Mouse (Mus musculus): Measurements from ENCODE around the gene Tmem135. TPM values are rescaled to one million over a fixed set of nuclear protein-coding genes. Genes with fewer than 3 reads are reported as not detected.

Tmem135 gene
- polyA plus RNA-seq, 1 experiment from 2014 or later = 21.0 TPM

GRCm38 (mm10) chr7:89390660-89391059, 13.4 kb downstream of the Tmem135 start:
- H3K9ac ChIP-seq (ENCODE audit: low read length) = no peak overlapping the region
- H3K4me1 ChIP-seq (replicated peaks; ENCODE audit: control insufficient read depth, insufficient read depth) = no peaks in the 10 kb centered on the region; the same call in 1 of the 2 replicates
- no peak for TF ChIP-seq CTCF (IDR thresholded peaks at IDR 0.05; ENCODE audit: low read depth)
- no peak for TF ChIP-seq EP300 (optimal IDR thresholded peaks at IDR 0.05)

DNA sequence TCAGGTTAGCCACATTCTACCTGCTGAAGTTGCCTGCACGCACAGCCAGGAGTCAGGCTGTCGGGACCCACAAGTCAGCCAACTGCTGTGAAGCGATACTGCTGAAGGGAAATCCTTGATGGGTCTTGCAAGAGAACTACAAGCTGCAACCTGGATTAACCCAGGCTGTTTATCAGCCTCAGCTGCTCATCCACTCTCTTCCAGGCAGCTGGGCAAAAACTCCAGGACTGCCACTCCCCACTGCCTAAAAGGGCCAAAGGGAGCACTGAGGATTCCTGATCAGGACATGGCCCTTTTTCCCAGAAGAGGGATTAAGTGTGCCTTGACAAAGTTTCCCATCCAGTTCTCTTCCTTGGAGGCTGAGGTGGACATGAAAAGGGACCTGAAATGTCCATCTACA, 15.0 kb downstream of the Tmem135 start:
- Histone ChIP-seq H3K4me2 (replicated peaks; ENCODE audit: low read depth) (no peak overlapping the region), H3K4me1 (replicated peaks; ENCODE audit: control insufficient read depth, insufficient read depth) (no peaks in the 10 kb centered on the region; the same call in 1 of the 2 replicates), H3K9ac (ENCODE audit: low read length) (no peak overlapping the region), H3K27ac (replicated peaks) (peak overlapping the region; percentile 37; the same call in 1 of the 2 replicates), H3K4me3 (ENCODE audit: low read depth, low read length) (no peak overlapping the region), H3K9me3 (ENCODE audit: control insufficient read depth, low read length) (no peaks in the 10 kb centered on the region), H3K36me3 (ENCODE audit: control insufficient read depth, insufficient read depth, low read length) (no peaks in the 10 kb centered on the region), H3K27me3 (ENCODE audit: control insufficient read depth, insufficient read depth, low read length) (no peaks in the 10 kb centered on the region)
- ATAC-seq (ENCODE audit: low FRiP score, low TSS enrichment) = no peak; the same call in 1 of the 2 replicates
- TF ChIP-seq CTCF (IDR thresholded peaks at IDR 0.05; ENCODE audit: low read depth) (peak; percentile 23; the same call in 1 of the 2 replicates), EP300 (optimal IDR thresholded peaks at IDR 0.05) (no peak)
- 52% methylated on average over 3 of the region's 3 CpGs for WGBS
- DNase-seq (ENCODE audit: low spot score) = no peak

More at GRCm38 (mm10) chr7:89390660-89391059, 13.4 kb downstream of the Tmem135 start:
- DNase-seq (ENCODE audit: low spot score) (no peak), ATAC-seq (ENCODE audit: low FRiP score, low TSS enrichment) (no peak)
- WGBS = 55% methylated on average over 2 of the region's 2 CpGs
- Histone ChIP-seq H3K36me3 (ENCODE audit: control insufficient read depth, insufficient read depth, low read length) (no peaks in the 10 kb centered on the region), H3K27ac (replicated peaks) (no peak overlapping the region), H3K9me3 (ENCODE audit: control insufficient read depth, low read length) (no peaks in the 10 kb centered on the region), H3K4me2 (replicated peaks; ENCODE audit: low read depth) (no peak overlapping the region), H3K4me3 (ENCODE audit: low read depth, low read length) (no peak overlapping the region), H3K27me3 (ENCODE audit: control insufficient read depth, insufficient read depth, low read length) (no peaks in the 10 kb centered on the region)

- H3K27me3 ChIP-seq (ENCODE audit: control insufficient read depth, insufficient read depth, low read length) = no peaks in the 10 kb centered on the region
- H3K4me1 ChIP-seq (replicated peaks; ENCODE audit: control insufficient read depth, insufficient read depth) = peaks cover 2% of the 10 kb centered on the region
- TF ChIP-seq CTCF (IDR thresholded peaks at IDR 0.05; ENCODE audit: low read depth) = no peak
- no peak for TF ChIP-seq EP300 (optimal IDR thresholded peaks at IDR 0.05)
- no peaks in the 10 kb centered on the region for H3K36me3 ChIP-seq (ENCODE audit: control insufficient read depth, insufficient read depth, low read length)
- no peak overlapping the region for H3K4me2 ChIP-seq (replicated peaks; ENCODE audit: low read depth)
- 87% methylated on average over 3 of the region's 3 CpGs for WGBS
- no peaks in the 10 kb centered on the region for H3K9me3 ChIP-seq (ENCODE audit: control insufficient read depth, low read length)
- no peak overlapping the region for H3K4me3 ChIP-seq (ENCODE audit: low read depth, low read length)
- no peak overlapping the region for H3K27ac ChIP-seq (replicated peaks)
- ATAC-seq (ENCODE audit: low FRiP score, low TSS enrichment) (no peak), DNase-seq (ENCODE audit: low spot score) (no peak)
- H3K9ac ChIP-seq (ENCODE audit: low read length) = no peak overlapping the region
Observed at GRCm38 (mm10) chr7:89382892-89383291, 21.1 kb downstream of the Tmem135 start.

- ATAC-seq (ENCODE audit: low FRiP score, low TSS enrichment) = no peak
- WGBS = 29% methylated on average over 7 of the region's 7 CpGs
- no peak for DNase-seq (ENCODE audit: low spot score)
- TF ChIP-seq CTCF (IDR thresholded peaks at IDR 0.05; ENCODE audit: low read depth) = no peak
- TF ChIP-seq EP300 (optimal IDR thresholded peaks at IDR 0.05) = no peak
- Histone ChIP-seq H3K4me3 (ENCODE audit: low read depth, low read length) (no peak overlapping the region), H3K9me3 (ENCODE audit: control insufficient read depth, low read length) (no peaks in the 10 kb centered on the region), H3K9ac (ENCODE audit: low read length) (no peak overlapping the region), H3K4me2 (replicated peaks; ENCODE audit: low read depth) (no peak overlapping the region), H3K36me3 (ENCODE audit: control insufficient read depth, insufficient read depth, low read length) (no peaks in the 10 kb centered on the region), H3K27me3 (ENCODE audit: control insufficient read depth, insufficient read depth, low read length) (no peaks in the 10 kb centered on the region), H3K27ac (replicated peaks) (peak overlapping the region; percentile 61), H3K4me1 (replicated peaks; ENCODE audit: control insufficient read depth, insufficient read depth) (peaks cover 2% of the 10 kb centered on the region)
Observed at GRCm38 (mm10) chr7:89380935-89381705, 22.9 kb downstream of the Tmem135 start.

DNA sequence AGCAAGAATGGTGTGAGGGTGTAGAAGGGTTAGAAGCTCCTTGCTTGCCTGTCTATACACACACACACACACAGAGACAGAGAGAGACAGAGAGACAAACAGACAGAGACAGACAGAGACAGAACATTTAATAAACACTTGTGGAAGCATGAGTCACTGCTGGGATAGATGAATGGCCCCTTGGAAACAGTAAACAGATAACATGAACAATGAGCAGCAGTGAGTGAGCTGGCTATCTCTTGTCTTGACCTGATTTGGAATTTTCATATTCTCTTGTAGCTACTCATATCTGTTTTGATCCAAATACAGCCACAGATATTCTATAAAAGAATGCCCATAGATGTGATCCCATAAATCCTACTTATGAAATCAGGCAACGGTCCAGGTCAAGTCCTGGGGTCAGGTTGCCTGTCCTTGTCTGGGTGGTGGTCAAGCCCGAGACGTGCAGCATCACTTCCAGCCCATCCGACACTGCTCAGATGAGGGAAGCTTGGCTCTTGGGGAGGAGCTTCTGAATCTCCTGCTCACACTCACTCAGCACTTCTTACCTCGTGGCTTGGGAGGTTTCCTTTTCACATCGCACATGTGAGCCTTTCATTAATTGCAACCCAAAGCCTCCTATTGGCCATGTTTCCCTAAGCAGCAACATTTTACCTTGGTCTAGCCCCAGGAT, 32.3 kb downstream of the Tmem135 start:
- WGBS = 55% methylated on average over 6 of the region's 6 CpGs
- no peaks in the 10 kb centered on the region for H3K27me3 ChIP-seq (ENCODE audit: control insufficient read depth, insufficient read depth, low read length)
- no peaks in the 10 kb centered on the region for H3K36me3 ChIP-seq (ENCODE audit: control insufficient read depth, insufficient read depth, low read length)
- H3K4me2 ChIP-seq (replicated peaks; ENCODE audit: low read depth) = no peak overlapping the region
- H3K9me3 ChIP-seq (ENCODE audit: control insufficient read depth, low read length) = no peaks in the 10 kb centered on the region
- TF ChIP-seq EP300 (optimal IDR thresholded peaks at IDR 0.05) (no peak), CTCF (IDR thresholded peaks at IDR 0.05; ENCODE audit: low read depth) (no peak)
- no peak overlapping the region for H3K9ac ChIP-seq (ENCODE audit: low read length)
- ATAC-seq (ENCODE audit: low FRiP score, low TSS enrichment) = 0 out of 2 replicates have a peak, but pooled peaks have one; percentile 8
- no peak for DNase-seq (ENCODE audit: low spot score)
- 0 out of 2 replicates have a peak, but pooled peaks cover 3% of the 10 kb centered on the region for H3K4me1 ChIP-seq (replicated peaks; ENCODE audit: control insufficient read depth, insufficient read depth)
- no peak overlapping the region for H3K27ac ChIP-seq (replicated peaks)
- no peak overlapping the region for H3K4me3 ChIP-seq (ENCODE audit: low read depth, low read length)

Measured in stomach, postnatal 0 days (tissue).